Mouse (Mus musculus): ENCODE data around the gene Iffo1. TPM values are rescaled to one million over a fixed set of nuclear protein-coding genes. Genes with fewer than 3 reads are reported as not detected.

Gene Iffo1
- total RNA-seq (2021): 100 to 1,000 TPM in 1 of 2 experiments, 10 to 100 TPM in 1; 90.6 to 108 TPM
- long read RNA-seq, experiment 1, transcript Iffo1-202 (9 exons, 2,840 nt): major isoform, 12 of 115 reads
- long read RNA-seq, experiment 1, partial matches to known transcripts: 48 of 115 reads
- long read RNA-seq, experiment 1, other reads (novel, unspliced or antisense): 49 of 115 reads
- long read RNA-seq, experiment 2, transcript Iffo1-202 (9 exons, 2,840 nt): major isoform, 10 of 117 reads
- long read RNA-seq, experiment 2, partial matches to known transcripts: 51 of 117 reads
- long read RNA-seq, experiment 2, other reads (novel, unspliced or antisense): 50 of 117 reads

DNA sequence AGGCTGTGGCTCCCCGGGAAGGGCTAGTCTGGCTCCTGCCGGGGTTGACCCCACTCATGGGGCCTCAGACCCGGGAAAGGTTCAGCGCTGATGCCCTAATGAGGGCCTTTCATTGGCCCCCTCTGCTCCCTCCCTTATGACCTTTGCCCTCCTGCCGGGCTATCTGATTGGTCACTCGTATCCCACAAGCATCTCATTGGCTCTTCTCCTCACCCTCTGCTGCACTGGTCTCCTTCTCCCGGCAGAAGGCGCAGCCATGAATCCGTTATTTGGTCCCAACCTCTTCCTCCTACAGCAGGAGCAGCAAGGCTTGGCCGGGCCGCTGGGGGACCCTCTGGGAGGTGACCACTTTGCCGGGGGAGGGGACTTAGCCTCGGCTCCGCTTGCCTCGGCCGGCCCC, at the start of gene Iffo1:
Gene Iffo1 (plus strand): TSS at position 241 of the 400 bp plus-strand sequence.
- DNase-seq (ENCODE audit: low spot score in 2 of 2): peak; percentile 71 to 87

- DNase-seq (ENCODE audit: low spot score in 2 of 2): peak; percentile 89 to 97
Measured at GRCm38 (mm10) chr6:125095391-125096278, 49.4 kb upstream of the Iffo1 start, which contains the start of gene Chd4. Gene Chd4, plus strand, starts transcription at chr6:125095981.

GRCm38 (mm10) chr6:125096279-125096596, 48.8 kb upstream of the Iffo1 start:
- no peak for DNase-seq (ENCODE audit: low spot score in 2 of 2)

GRCm38 (mm10) chr6:125096597-125097345, 48.3 kb upstream of the Iffo1 start:
- peak; percentile 51 to 71 for DNase-seq (ENCODE audit: low spot score in 2 of 2)

DNA sequence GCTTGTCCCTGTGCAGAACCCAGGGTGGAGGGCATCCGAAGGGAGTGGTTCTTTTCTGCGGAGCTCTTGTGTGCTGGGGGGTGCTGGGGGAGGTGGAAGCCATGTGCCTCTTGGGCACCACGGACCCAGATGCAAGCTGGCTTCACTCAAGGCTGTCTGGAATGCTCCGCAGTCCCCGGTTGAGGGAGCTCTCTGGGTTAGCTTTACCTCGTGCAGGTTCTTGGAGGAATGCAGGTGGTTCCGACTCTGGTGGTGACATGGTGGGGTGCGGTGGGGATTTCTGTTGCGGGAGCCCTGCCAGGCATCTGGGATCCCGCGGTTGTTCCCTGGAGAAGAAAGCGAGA, 47.7 kb upstream of the Iffo1 start:
- no peak for DNase-seq (ENCODE audit: low spot score in 2 of 2)

GRCm38 (mm10) chr6:125097951-125098350, 47.1 kb upstream of the Iffo1 start:
- no peak for DNase-seq (ENCODE audit: low spot score in 2 of 2)

DNA sequence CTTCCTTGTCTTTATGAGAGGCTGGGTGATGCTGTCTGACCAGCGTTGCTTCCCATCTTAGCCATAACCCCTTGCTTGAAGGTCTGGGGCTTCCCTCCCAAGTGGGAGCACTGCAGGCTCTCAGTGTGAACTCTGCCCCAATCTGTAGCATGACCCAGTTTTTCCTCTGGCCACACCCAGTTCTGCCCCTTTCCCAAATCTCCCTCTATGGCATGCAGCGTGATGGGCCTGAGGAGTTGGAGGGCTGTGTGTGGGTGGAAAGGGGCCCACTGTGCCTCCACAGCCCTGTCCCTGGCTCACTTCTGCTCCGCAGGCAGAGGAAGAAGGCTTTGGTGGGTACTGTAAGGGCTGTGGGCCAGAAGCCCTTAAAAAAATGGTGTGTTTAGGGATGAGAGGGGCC, 46.5 kb upstream of the Iffo1 start:
- DNase-seq (ENCODE audit: low spot score in 2 of 2): no peak

DNA sequence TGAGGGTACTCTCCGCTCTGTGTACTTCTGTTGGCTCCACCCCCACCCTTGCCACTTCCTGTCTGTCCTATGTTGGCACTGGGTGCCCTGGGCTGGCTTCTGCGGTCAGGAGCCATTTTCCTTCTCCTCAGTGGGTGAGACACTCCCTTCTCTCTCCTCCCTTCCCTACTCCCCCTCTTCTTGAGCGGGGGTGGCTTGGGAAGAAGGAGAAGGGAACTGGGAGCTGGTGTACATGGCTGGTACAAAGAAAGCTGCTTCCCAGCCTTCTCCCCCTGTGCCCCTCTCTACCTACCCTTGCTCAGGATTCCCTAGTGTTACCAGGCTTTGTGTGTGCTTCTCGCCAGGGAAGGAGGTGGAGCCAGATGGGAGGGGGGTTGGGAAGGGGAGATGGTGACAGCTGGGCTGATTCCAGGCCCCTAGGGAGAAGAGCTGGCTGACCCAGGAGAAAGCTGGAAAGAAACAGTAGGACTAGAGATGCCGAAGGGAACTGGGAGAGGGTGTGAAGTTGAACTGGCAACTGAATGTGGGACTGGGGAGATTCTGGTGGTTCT, 45.5 kb upstream of the Iffo1 start:
- no peak for DNase-seq (ENCODE audit: low spot score in 2 of 2)

DNA sequence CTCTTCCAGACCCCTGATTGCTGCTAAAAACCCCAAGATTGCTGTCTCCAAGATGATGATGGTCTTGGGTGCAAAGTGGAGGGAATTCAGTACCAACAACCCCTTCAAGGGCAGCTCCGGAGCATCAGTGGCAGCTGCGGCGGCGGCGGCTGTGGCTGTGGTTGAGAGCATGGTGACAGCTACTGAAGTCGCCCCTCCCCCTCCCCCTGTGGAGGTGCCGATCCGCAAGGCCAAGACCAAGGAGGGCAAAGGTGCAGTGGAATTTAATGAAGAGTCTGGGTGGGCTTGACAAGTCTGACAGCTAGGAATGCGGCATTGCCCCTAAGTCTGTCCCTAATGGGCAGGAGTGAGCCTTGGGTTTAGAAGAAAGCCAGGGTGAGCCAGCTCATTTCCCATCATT, 43.6 kb upstream of the Iffo1 start:
- DNase-seq (ENCODE audit: low spot score in 2 of 2): no peak

GRCm38 (mm10) chr6:125104223-125104622, 40.8 kb upstream of the Iffo1 start:
- DNase-seq (ENCODE audit: low spot score in 2 of 2): no peak

DNA sequence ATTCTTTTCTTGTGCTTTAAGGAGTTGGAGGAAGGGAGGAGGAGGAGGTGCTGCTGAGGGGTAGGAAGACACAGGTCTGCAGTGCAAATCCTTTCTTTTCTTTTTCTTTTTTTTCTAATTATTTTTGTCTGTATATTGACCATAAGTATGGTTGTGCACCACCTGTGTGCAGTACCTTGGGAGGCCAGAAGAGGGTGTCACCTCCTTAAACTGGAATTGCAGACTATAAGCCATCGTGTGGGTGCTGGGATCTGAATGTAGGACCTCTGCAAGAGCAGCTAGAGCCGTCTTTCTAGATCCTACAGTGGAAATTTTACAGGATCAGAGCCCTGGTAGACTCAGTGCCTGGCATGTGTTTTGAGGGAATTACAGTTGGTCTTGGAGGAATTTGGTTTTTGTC, 37.3 kb upstream of the Iffo1 start:
- no peak for DNase-seq (ENCODE audit: low spot score in 2 of 2)

DNA sequence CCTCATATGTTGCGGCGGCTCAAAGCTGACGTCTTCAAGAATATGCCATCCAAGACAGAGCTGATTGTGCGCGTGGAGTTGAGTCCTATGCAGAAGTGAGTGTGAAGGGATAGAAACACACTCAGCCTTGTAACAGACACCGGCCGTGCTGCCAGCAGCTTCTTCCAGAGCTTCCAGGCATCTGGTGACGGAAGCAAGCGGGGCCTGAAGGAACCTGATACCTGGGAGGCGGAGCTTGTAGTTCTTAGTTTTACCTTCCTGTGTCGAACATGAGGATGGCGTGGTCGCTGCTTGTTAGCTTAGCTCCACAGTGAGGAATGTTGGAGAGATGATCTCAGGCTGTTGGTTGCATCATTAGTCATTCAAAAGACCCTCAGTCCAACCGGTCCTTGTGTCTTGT, 35.7 kb upstream of the Iffo1 start:
- DNase-seq (ENCODE audit: low spot score in 2 of 2): no peak

- no peak for DNase-seq (ENCODE audit: low spot score in 2 of 2)
Measured at GRCm38 (mm10) chr6:125110927-125111326, 34.1 kb upstream of the Iffo1 start.

DNA sequence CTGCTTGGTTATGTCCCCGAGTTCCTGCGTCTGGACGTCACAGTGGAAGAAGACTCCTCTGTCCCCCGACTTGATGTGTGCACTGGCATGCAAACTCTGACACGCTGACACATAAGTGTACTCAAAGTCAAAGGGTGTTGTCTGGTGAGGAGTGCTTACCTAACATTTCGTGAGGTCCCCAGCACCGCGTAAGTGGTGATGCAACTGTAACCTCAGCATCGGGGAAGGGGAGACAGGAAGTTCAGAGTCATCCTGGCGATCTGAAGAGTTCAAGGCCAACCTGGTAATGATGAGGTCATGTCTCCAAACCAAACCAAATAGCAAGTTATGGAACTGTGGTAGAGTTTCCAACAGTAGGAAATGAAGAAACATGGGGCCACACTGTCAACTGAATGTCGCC, 32.5 kb upstream of the Iffo1 start:
- no peak for DNase-seq (ENCODE audit: low spot score in 2 of 2)

DNA sequence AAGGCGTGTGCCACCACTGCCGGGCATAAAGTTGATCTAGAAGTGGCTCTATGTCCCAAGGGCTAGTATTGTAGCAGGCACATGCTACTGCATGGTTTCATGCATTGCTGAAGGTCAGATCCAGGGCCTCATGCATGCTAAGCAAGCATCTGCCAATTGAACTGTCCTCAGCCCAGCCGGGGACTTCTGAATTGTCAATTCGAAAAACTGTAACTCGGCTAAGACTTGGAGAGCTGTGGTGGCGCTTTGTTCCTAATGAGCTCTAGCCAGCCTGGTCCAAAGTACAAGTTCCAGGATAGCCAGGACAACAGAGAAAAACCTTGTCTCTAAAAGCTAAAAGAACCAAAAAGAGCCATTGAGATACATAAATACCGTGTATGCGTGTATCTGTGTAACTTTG, 25.7 kb upstream of the Iffo1 start:
- no peak for DNase-seq (ENCODE audit: low spot score in 2 of 2)

- DNase-seq (ENCODE audit: low spot score in 2 of 2): no peak
Measured at GRCm38 (mm10) chr6:125128724-125129123, 16.3 kb upstream of the Iffo1 start.

DNA sequence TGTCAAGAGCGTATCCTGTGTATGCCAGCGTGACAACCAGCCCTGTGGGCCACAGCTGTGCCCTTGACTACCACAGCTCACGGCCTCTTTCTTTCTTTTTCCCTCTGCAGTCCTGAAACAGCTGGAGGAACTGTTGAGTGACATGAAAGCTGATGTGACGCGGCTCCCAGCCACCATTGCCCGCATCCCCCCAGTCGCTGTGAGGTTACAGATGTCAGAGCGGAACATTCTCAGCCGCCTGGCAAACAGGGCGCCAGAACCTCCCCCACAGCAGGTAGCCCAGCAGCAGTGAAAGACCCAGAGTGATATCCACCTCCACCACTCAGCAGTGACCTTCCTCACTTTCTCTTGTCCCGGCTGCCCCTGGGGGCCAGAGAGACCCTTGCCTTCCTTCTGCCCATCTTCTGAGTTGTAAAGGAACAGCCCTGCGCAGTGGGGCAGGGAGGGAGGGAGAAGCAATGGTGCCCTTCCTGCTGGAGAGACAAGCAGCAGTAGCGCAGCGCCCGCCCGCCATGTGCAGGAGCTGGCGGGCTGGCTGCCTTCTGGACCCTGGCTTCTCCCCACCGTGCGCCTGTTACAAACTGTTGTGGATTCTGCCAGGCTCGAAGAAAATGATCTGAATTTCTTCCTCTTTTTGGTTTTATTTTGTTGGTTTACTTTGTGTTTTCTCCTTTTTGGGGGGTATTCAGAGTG, 15.2 kb upstream of the Iffo1 start:
- no peak for DNase-seq (ENCODE audit: low spot score in 2 of 2)

GRCm38 (mm10) chr6:125131302-125132156, 13.5 kb upstream of the Iffo1 start, which contains the start of gene Nop2:
Gene Nop2, plus strand, starts transcription at chr6:125131909.
- peak; percentile 80 to 88 for DNase-seq (ENCODE audit: low spot score in 2 of 2)

DNA sequence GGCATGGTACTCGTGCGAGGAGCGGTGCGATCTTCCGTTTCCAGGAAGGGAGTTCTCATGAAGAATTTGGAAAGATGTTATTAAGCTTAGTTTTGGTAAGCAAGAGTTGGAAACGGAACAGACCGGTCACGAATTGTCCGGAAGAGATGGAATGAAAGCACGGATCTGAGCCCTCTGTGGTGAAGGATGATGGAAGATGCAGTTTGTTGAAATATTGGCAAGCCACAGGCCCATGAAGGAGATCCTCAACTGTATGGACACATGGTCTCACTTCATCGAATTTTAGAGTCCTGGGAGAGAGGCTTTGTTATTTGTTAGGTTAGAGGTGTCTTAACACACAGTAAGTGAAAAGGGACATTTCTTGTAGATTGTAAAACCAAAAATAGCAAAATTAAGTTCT, 12.6 kb upstream of the Iffo1 start:
- no peak for DNase-seq (ENCODE audit: low spot score in 2 of 2)

Data from gastrocnemius, postnatal 4 days (tissue).